Mouse (Mus musculus) layer of hippocampus, postnatal 36 days (tissue): Measurements from ENCODE around the gene Zfp652. TPM values are rescaled to one million over a fixed set of nuclear protein-coding genes. Genes with fewer than 3 reads are reported as not detected.
"Not testable (repeated sequence)": the region's sequence is repeated elsewhere in the genome, so short reads cannot be mapped to it uniquely, and the experiment has no call there.

Source experiments
- DNase-seq, 2 experiments: peaks; one replicate each; pipeline ENCODE4 v3.0.0; 2022
- total RNA-seq, 2 experiments: library from RNA; stranded (reverse); gene quantifications; 2 replicates each; pipeline ENCODE4 v1.2.3; 2021

The Zfp652 gene
- total RNA-seq, result 10 to 100 TPM; 47.9 to 54.6 TPM

DNA sequence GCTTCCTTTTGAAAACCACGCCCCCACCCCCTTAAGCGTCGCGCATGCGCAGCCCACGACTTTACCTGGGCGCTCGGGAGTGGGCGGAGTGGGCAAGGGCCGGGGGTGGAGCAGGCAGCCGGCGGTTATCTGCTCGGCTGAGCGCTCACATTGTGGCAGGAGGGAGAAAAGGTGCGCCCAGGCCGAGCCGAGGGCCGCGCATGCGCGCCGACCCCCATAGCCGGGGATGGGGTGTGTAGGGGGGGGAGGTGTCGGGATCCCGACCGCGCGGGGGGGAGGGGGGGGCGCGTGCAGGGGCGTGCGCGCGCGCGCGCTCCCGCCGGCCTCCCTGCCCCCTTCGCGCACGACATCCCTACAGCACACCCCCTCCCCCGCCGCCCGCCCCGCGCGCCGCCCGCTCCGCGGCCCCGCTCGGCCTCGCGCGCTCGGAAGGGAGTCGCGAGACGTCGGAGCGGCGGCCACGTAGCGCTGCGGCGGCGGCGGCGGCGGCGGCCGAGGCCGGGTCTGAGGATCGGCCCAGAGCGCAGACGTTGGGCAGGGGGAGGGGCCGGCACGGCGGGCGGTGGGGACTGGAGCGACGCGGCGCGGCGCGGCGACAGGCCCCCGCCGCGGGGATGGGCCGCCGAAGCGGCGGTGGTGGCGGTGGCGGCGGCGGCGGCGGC, at the start of gene Zfp652:
TSS of gene Zfp652 (plus strand) at position 111 of the 662 bp plus-strand sequence.
- DNase-seq, result peak; percentile 64 to 74

GRCm38 (mm10) chr11:95666529-95667149, 45.8 kb upstream of the Zfp652 start, which contains the start of gene Phb:
Phb (plus strand) TSS chr11:95666957.
- peak; percentile 89 to 93 for DNase-seq

GRCm38 (mm10) chr11:95667177-95667576, 45.3 kb upstream of the Zfp652 start:
- DNase-seq, result no peak

DNA sequence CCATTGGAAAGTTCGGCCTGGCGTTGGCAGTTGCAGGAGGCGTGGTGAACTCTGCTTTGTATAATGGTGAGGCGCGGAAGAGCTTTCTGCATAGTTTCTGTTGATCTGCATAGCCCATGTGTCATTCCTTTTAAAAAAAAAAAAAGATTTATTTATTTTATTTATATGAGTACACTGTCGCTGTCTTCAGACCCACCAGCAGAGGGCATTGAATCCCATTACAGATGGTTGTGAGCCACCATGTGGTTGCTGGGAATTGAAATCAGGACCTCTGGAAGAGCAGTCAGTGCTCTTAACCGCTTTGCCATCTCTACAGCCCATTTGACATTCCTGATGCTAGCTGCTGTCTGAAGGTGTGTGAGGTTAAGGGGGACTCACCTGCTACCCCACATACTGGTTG, 44.4 kb upstream of the Zfp652 start:
- DNase-seq, result not testable (repeated sequence)

DNA sequence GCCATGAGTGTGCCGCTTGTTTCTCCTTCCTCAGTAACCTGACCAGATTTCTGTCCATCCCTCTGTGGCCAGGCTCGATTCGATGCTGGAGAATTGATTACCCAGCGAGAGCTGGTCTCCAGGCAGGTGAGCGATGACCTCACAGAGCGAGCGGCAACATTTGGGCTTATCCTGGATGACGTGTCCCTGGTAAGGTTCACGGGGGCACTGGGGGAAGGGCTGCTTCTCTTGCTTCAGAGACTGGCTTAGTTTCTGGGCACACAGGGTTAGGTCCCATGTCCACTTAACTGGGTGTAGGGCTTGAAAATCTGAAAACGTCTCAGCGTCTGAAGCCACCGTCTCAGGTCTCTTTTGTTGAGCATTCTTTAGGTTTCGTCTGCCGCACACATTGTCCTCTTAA, 37.0 kb upstream of the Zfp652 start:
- no peak for DNase-seq

- DNase-seq, result peak; percentile 24 to 30
Measured at GRCm38 (mm10) chr11:95676307-95676706, 36.2 kb upstream of the Zfp652 start.

DNA sequence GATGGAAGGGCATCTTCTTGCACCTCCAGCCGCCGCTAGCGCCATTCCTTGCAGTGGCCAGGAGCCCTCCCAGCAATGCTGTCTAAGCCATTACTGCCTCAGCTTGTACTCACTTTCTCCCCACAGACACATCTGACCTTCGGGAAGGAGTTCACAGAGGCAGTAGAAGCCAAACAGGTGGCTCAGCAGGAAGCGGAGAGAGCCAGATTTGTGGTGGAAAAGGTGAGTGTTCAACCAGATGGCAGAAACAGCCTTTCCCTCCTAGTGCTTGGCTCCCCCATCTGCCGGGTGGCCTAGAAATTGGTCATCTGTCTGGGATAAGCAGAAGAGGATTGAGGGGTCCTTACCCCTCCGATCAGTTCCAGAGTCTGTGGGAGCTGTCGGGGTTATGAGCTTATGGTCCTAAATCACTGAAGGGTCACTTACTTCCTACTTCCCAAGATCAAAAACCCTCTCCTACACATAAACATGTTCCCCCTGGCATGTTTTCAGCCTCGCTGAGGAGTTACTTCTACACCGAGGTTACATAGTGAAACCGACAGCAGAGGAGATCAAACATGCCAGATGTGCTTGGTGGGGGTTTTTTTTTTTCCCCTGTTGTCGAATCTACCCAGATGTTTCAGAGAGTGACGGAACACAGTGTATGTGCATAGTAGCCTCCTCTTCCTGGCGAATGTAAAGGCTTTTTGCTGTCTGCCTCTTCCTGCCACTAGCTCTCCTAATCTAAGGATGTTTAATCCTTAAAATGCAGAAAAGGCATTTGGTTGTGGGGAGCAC, 34.4 kb upstream of the Zfp652 start:
- no peak for DNase-seq

DNA sequence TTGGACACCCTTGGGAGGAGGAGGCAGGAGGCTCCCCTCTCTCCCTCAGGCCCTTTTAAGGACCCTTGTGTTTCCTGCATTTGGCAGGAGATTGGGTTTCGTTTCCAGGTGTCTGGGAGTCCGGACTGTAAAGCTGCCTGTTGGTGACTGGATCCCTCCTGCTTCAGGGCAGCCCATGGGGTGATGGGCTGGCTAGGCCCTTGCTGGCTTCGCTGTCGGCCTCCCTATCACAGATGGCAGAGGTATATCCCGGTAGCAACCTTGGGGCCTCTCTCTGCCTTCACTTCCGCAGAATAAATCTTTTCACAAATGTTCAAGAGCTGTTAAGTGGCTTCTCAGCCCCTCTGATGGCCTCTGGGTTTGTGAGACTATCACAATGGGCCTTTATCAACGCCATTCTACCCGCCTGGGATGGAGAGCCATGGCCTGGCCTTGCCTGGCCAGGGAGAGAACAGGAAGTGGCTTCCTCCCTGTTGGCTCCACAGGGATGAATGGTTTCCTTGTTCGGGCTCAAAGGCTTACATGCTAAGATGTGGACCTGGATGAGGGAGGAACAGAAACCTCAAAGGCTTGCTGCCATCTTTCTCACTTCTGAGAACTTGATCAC, 30.4 kb upstream of the Zfp652 start:
- DNase-seq, result no peak

- DNase-seq, result no peak
Measured at GRCm38 (mm10) chr11:95682946-95683345, 29.5 kb upstream of the Zfp652 start.

DNA sequence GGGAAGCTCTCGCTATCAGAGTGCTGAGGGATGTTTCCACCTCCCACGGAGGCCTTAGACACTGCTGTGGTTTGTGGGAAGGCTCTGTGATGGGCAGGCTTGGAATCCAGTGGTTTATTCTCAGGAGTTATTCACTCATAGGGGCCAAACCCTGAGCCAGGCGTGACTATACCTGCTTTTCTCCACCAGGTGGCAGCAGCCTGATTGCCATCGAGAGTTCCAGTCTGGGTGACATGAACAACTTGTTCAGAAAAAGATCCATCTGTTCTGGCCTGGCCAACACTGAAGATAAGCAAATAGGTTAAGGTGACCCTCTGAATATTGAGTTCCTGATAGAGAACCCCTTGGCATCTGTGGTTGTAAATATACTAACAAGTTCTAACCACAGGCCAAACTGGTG, 26.4 kb upstream of the Zfp652 start:
- peak; percentile 72 to 73 for DNase-seq

GRCm38 (mm10) chr11:95687084-95687656, 25.3 kb upstream of the Zfp652 start:
- DNase-seq, result no peak

- DNase-seq, result no peak
Measured at GRCm38 (mm10) chr11:95688515-95688914, 24.0 kb upstream of the Zfp652 start.

DNA sequence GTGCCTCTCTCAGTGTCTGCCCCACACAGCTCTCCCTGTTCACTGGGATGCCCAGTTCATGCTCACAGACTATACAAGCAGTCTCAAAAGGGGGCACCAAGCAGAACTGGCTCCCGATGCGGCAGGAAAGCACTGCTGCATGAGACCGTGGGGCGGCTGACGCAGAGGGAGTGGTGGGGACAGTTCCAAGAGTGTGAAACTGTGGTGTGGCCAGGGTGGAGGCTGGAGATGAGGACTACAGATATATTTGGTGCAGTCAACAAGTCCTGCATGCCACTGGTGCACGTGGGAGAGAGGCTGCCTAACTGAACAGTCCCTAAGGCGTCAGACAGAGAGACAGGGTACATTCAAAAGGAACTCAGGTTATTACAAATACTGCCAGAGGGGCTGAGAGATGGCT, 23.5 kb upstream of the Zfp652 start:
- DNase-seq, result no peak

GRCm38 (mm10) chr11:95689544-95689943, 22.9 kb upstream of the Zfp652 start:
- no peak for DNase-seq

- no peak for DNase-seq
Measured at GRCm38 (mm10) chr11:95698541-95698940, 13.9 kb upstream of the Zfp652 start.

- no peak for DNase-seq
Measured at GRCm38 (mm10) chr11:95700778-95701739, 11.4 kb upstream of the Zfp652 start.

DNA sequence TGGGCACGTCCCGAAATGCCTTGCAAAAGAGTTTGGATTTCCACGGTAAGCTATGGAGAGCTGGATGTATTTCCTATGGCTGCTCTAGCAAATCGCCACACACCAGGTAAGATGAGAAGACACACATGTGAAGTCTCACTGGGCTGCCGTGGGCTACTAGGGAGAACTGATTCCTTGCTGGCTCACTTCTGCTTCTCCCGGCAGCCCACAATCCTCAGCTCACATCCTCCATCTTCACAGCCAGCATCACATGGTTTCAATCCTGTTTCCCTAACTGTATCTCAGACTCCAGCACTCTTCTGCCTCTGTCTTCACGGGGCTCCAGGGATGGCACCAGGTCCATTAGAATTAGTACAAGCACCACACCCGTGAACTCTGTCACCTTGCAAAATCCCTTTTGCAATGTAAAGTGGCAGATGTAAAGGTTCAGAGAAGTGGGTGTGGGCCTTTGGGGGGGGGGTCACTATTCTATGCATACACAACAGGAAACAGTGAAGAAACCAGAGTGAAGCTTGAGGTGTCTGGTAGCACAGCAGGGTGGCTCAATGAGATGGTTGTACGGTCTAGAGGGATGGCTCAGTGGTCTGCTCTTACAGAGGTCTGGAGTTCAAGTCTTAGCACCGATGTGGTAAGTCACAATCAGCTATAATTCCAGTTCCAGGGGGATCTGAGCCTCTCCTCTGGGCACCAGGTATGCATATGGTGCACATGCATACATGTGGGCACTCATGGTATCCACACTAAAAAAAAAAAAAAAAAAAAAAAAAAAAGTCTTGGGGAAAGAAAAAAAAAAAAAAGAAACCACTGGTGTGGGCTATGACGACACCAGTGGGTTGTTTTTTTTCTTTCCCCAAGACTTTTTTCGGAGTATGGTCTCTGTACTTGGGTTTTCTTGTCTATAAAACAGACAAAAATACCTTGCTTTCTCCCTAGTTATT, 8.2 kb upstream of the Zfp652 start:
- no peak for DNase-seq

DNA sequence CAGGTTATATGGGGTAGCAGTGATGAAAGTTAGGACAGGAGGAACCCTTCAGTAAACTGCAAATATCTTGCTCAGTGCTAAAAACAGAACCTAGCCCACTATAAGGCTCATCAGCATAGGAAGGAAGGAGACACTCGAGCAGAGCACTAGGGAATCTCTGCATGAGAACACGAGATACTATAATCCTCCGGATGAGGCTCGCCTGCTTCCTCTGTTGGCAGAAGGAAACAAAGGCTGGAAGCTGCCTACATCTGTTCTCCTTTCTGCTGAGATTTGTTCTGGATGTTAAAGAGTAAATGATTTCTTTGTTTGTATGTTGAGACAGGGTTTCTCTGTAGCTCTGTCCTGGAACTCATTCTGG, 7.5 kb upstream of the Zfp652 start:
- DNase-seq, result no peak

- no peak for DNase-seq
Measured at GRCm38 (mm10) chr11:95709534-95710040, 2.9 kb upstream of the Zfp652 start.

GRCm38 (mm10) chr11:95710478-95710877, 2.0 kb upstream of the Zfp652 start:
- DNase-seq, result no peak
